Mouse (Mus musculus) splenic B cell, adult 2 months (primary cell): ENCODE results near the gene Trappc3.
A peak's percentile ranks its signal among the peaks of the same experiment; 100 is the strongest.

Experiments
- DNase-seq: peaks from one replicate; pipeline ENCODE4 v3.0.0-alpha.2; 2011; ENCODE audit warnings: low read depth, low spot score
- H3K27me3 ChIP-seq: 2 replicates; pipeline ENCODE4 v1.6.1; 2012; ENCODE audit warnings: mild to moderate bottlenecking, low read length, moderate library complexity, mixed read lengths; ENCODE audit not compliant: control insufficient read depth, poor library complexity, insufficient read depth, severe bottlenecking
- H3K36me3 ChIP-seq: 2 replicates; pipeline ENCODE4 v1.6.1; 2012; ENCODE audit warnings: mild to moderate bottlenecking, low read length, moderate library complexity, mixed read lengths; ENCODE audit not compliant: control insufficient read depth, poor library complexity, insufficient read depth, severe bottlenecking

Gene Trappc3

DNA sequence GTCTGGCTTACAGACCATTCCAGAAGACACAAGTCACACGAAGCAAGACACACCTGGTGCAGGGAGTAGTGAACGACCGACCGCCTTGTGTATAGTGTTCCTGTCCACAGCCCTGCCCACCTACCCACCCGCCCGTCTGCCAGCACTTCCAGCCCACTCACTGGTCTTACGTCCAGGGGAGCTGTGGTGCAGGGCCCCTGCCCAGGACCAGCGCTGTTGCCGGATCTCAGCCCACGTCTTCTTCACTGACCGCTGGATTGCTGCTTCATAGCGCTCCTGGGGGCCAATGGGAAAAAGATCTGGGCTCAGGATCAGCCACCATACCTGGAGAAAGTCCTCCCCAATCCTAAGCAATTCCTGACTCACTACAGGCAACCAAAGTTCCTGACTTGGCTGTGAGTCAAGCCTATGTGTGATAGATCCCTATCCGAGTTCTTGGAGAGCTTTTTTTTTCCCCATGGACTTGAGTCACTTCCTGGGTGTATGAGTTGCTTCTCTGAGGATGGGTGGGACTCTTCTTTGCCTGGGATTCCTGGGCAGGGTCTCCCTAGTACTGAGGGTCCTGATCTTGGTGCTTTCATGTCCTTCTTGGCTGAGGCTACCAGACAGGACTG is 22.2 kb upstream of the Trappc3 start:
- DNase-seq: no peak
- H3K36me3 ChIP-seq: peaks cover 4% of the 10 kb centered on the region
- no peaks in the 10 kb centered on the region for H3K27me3 ChIP-seq

DNA sequence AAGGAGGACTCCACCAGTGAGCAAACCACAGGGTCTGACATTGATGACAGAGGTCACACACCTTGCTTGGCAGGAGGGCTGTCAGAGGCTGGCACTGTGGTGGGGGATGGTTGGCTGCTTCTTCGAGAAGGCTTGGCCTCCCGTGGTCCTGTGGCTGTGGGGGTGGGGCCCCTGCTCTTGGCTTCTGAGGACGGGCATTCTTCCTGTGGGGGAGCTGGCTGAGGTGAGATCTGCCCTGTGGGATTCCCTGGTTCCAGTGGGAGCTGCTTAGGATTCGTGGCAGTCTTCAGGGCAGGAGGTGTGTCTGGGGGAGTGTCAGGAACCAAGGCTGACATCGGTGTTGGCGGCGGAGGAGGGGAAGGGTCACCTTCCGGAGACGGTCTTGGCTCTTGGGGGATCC is 20.2 kb upstream of the Trappc3 start:
- Histone ChIP-seq H3K36me3 (peaks cover 2% of the 10 kb centered on the region), H3K27me3 (no peaks in the 10 kb centered on the region)
- no peak for DNase-seq

DNA sequence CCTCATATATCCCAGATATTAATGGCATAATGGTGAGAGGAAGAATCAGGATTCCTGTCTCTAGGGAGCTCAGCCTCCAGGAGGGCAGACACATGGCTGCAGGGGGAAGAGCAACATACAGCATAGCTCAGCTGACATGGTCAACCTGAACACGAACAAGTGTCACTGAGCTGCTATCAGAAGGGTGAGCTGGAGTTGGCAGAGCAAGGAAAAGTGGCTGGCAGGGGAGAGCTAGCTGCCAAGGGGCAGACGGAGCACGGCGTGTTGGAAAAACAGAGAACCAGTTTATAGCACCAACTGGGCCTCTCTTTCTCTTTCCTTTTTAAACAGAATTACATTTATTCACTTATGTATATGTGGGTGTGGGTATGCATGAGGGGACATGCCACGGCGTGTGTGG is 19.6 kb upstream of the Trappc3 start:
- H3K27me3 ChIP-seq: no peaks in the 10 kb centered on the region
- no peak for DNase-seq
- peaks cover 2% of the 10 kb centered on the region for H3K36me3 ChIP-seq

DNA sequence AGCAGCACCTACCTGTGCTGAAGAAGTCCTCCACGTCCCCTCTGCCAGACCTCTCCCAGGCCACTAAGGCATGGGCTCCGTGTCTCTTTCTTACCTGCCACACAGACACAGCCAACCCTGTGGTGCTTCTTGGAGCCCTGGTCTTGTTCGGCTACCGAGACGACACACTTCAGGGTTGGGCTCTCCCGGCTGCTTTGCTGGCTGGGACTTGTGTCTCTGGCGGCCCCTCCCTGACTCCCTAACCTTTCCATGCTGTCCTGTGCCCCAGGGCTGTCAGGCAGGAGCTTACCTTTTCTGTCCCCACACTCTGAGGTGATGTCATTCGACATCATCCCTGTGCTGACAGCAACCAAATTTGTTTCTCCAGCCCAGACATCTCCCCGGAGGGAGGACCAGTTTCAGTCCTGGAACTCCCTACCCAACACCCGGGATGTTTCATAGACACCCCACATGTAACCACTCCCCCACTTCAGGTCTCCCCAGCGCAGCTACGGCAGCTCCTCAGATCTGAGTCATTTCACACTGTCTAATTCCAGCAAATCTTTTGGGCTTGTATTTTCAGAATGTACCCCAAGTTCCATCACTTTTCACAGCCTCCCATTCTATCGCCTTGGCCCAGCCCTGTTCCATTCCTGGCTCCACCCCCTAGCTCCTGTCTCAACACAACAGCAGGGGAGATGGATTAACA is 15.8 kb upstream of the Trappc3 start:
- Histone ChIP-seq H3K27me3 (no peaks in the 10 kb centered on the region), H3K36me3 (peaks cover 2% of the 10 kb centered on the region; the same call in 1 of the 2 replicates)
- DNase-seq: no peak

DNA sequence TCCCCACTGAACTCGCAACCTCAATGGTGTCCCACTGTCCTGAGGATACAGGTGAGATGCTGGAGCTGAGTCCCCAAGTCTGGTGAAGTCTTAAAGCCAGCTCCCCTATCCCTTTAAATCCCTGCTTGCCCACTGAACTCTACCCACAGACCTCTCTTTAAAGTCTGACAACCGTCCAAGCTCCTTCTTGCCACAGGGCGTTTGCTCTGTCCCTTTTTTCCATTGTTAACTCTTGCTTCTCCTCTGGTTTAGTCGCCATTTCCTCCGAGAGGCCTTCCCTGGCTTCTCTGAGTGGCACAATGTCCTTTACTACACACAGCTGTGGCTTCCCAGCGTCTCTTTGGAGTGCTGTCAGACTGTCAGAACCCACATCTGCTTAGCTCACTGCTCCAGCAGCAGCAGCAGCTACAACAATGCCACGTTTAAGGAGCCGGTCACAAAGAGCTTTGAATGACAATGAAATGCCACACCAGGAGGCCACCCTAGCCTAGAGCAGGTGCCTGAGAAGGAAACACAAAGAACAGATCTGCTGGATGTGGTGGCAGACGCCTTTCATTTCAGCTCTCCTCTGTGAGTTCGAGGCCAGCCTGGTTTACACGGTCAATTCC is 13.8 kb upstream of the Trappc3 start:
- Histone ChIP-seq H3K36me3 (no peaks in the 10 kb centered on the region), H3K27me3 (no peaks in the 10 kb centered on the region)
- DNase-seq: no peak

DNA sequence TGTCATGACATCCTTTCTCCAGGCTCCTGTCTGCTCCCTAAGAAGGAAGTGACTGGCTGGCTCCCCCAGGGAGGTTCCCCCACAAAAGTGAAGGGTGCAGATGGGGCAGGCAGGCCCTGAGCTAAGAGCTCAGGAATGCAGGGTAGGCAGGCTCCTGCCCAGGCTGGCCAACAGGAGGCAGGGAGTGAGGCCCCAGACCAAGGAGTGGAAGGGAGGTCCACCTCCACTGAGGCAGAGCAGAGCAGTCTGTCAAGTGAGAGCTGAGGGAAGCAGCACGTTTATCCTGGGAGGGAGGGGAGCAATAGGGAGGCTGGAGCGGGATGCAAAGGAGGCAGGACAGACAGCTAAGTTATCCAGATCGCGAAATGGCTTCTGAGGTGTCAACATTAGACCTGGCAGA is 11.5 kb upstream of the Trappc3 start:
- H3K36me3 ChIP-seq: no peaks in the 10 kb centered on the region
- DNase-seq: no peak

DNA sequence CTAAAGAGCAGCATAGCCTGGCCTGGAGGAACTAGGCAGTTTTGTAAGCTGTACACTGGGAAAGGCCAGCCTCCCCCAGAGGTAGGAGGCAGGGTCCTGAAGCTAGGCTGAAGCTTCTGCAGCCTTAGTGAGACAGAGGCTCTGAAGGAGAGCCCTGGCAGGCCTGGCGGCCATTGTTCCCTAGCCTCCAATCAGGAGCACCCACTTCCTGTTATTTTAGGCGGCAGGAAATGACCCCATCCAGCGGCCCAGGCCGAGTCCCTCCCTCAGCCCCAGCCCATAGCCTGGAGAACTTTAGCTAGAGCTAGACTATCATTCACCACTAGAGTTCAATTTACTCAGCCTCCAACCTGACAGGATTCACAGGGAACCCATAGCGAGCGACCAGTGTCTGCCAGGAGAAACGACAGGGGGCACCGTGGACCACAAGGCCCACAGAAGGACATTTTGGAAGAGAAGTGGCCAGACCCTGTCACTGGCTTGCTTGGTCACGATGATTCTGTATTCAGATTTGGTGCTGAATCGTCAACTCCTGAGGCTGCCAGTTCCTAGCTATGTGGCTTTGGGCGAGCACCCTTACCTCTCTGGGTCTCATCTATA is 10.4 kb upstream of the Trappc3 start:
- DNase-seq: no peak
- Histone ChIP-seq H3K27me3 (no peaks in the 10 kb centered on the region), H3K36me3 (no peaks in the 10 kb centered on the region)

More for the DNA sequence above, 11.5 kb upstream of the Trappc3 start:
- no peaks in the 10 kb centered on the region for H3K27me3 ChIP-seq

DNA sequence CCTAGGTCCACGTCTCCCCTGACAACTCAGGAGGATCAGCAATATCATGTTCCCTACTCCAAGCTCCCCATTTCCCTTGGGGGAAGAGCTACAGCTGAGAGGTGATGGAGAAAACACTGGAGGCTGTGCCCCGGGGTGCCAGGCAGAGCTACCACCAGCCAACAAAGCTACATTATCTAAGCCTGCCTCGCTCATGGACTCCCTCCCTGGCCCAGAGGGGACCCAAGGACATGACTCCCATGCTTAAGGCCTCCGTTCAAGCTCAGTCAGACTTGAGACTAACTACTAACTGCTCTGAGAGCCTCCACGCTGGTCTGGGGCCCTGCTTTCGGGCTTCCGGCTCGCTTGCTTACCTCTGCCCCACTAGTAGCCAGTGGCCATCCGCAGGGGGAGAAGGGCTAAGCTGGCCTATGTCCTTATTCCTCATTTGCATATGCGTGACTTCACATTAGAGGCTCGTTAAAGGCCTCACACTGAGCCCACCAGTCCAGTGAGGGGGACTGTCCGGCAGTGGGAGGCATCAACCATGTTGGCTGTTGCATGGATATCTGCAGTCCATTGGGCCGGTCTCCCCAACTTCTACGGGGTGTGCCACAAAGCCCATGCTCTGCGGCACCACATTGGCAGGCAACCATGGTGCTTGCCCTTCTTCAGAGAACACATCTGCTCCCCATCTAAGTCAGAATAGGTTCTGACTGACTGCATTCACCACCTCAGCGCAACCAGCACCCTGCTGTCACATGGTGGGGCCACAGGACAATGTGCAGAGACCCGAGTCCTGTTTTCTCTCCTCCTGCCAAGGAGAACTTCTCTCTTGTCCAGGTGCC is 9.5 kb upstream of the Trappc3 start:
- Histone ChIP-seq H3K27me3 (no peaks in the 10 kb centered on the region), H3K36me3 (no peaks in the 10 kb centered on the region)
- no peak for DNase-seq

DNA sequence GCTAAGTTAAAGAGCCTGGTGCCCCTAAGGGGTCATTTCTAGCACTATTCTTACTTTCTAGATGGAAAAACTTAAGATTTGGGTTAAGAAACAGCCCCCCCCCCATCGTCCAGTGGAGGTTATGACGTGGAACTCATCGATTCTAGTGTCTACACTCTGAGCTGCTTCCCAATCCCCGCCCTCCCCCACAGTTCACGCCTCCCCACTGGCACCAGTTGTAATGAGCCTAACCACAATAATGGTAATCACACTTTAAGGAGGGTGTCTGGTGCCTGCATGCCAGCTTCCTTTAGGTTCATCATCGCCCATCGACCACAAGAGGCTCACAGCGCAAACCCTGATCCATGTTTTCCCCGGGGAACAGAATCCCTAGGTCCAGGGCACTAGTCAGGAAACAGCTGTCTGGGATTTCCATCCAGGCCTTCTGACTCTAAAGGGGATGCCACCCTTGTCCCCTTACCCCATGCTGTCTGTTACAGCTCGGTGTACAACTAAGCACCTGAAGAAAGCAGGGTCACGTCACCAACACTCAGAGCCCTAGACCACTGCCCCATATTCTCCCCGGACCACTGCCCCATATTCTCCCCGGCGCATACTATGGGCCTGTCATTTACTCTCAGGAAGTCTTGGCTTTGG is 8.4 kb upstream of the Trappc3 start:
- no peak for DNase-seq
- Histone ChIP-seq H3K36me3 (no peaks in the 10 kb centered on the region), H3K27me3 (no peaks in the 10 kb centered on the region)

DNA sequence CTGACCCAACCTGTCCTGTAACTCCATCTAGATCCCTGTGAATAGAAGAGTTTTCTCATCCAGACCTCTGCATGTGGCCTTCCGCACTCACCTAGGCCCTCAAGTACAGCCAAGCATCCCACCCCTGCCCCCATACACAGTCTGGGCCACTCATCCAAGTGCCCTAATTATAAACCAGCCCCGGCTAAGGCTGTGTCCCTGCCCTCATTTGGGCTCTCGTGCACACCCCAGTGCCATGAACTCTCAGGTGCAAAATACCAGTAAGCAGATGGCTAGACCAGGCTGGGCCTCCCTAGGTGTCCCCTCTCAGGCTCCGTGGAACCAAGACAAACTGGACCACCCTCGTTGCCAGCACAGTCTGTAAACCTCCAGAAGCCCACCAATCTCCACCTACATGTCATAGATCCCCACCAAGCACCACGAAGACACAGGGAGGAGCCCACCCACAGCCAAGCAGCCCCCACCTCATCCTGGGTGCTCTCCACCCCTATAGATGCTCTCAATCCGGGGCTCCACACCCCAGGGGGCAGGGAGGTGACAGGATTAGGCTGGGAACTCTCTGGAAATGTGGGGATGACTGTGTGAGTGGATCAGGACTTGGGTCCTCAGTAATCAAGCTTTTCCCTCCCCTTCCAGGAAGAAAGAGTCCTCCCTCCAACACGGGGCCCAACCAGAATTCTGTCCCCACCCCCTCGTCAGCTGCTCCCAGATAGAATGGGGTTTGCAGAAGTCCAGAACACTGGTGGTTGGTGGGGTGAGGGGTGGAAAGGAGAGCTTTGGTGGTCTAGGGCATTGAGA is 7.6 kb upstream of the Trappc3 start:
- DNase-seq: no peak
- Histone ChIP-seq H3K27me3 (no peaks in the 10 kb centered on the region), H3K36me3 (no peaks in the 10 kb centered on the region)

DNA sequence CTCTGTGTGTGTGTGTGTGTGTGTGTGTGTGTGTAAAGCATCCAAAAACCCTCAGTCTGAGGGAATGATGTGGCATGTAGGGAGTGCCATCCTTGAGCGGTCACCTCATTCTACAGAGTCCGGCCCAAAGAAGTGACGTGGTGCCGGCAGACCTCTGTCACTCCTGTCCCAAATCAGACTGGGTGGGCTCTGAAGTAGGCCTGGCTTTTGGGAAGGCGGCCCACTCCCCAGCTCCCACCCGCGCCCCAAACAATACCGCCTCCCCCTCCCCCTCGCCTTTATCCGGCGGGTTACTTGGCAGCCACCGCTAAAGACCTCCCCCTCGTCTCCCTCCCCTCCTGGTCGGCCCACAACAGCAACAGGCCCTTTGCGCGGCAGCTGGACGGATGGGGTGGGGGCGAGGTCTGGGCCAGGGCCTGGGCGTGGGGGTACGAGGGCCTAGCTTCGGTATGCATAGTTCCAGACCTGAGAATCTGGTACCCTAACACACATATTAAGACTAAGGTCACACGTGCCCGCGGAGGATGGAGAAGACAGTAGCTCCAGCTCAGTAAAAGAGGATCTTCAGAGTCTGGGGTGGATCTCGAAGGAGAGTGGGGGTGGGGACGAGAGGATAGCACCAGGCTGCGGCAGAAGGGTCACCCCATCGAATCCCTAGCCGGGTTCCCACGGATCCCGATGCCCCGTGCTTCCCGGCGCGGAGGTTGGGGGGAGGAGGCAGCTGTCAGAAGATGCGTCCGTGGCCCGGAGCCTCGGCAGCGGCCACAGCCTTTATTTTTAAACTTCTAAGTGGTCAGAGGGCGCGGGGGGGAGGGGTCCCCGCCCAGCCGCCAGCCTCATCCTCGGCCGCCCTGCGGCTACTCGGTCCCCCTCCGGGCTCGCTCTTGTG is 6.8 kb upstream of the Trappc3 start:
- no peaks in the 10 kb centered on the region for H3K36me3 ChIP-seq
- peak; percentile 35 for DNase-seq
- H3K27me3 ChIP-seq: no peaks in the 10 kb centered on the region

DNA sequence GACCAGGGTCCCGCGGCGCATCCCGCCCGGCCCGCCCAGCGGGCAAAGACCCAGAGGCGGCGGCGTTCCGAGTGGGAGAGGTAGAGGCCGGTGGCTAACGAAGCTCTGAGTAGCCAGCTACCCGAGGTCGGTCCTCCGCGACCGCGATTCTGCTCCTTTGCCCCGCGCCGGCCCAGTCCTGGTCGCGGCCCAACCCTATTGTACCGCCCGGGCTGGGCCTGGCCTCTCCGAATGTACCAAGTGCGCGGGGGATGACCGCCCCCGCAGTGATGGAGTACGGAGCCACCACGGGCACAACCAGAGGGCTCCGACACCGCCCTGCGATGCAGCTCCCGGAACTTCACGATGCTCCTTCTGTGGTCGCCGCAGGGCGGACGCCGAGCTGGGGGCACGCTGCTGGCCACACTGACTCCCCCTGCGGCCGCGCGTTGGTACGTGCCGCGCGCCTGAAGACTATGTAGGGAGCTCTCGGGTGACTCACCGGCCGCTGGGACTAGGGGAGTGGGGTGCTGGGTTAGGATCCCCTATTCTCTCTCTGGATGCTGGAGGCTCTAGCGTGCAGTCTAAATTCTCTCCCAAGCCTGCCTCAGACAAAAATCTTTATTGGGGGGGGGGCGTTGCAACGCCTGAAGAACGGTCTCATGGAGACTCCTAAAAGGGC is 5.9 kb upstream of the Trappc3 start, which contains the start of gene Map7d1:
Map7d1 (minus strand) TSS at position 213 of the 661 bp plus-strand sequence.
- Histone ChIP-seq H3K36me3 (no peaks in the 10 kb centered on the region), H3K27me3 (no peaks in the 10 kb centered on the region)
- DNase-seq: peak; percentile 89
